Comparison of ENCODE assay signal across 8 mouse cellular contexts in genomic region chr19:57098241-57099093, GRCm38 (mm10).
DNase-seq lines count a peak whose midpoint lies in the region; ATAC-seq and TF ChIP-seq lines count a peak whose summit lies in the region.

No protein-coding gene starts in this region.

- TF ChIP-seq CTCF in liver, postnatal 0 days (IDR thresholded peaks at IDR 0.05; ENCODE audit: low read depth) = peak; percentile 33

- H3K27me3 ChIP-seq in intestine, embryonic 14.5 days (replicated peaks; ENCODE audit: control insufficient read depth, insufficient read depth, low read length) = no peaks in the 10 kb centered on the region
- H3K27me3 ChIP-seq in liver, postnatal 0 days (ENCODE audit: insufficient read depth, low read length) = no peaks in the 10 kb centered on the region

- DNase-seq in layer of hippocampus, adult 18-20 months (ENCODE audit: low spot score in 2 of 2) = peak; percentile 62 to 72
- no peak for DNase-seq in layer of hippocampus, postnatal 25 days (ENCODE audit: extremely low spot score in 1 of 2, low spot score in 1 of 2)
- DNase-seq in cerebellum, adult 11 months = peak; percentile 67
- peak; percentile 33 to 35 for DNase-seq in frontal cortex, postnatal 14 days (ENCODE audit: low spot score in 2 of 2)
- DNase-seq in intestine, embryonic 14.5 days (ENCODE audit: low spot score) = no peak
- no peak for DNase-seq in liver, postnatal 0 days
- peak; percentile 31 for DNase-seq in testis, postnatal 14 days (ENCODE audit: low spot score)
- no peak for DNase-seq in thymus, adult 18-20 months

- no peak for TF ChIP-seq EP300 in liver, postnatal 0 days (IDR thresholded peaks at IDR 0.05; ENCODE audit: low read depth)

- H3K9ac ChIP-seq in intestine, embryonic 14.5 days (ENCODE audit: low read length) = no peak overlapping the region
- H3K9ac ChIP-seq in liver, postnatal 0 days (replicated peaks) = no peak overlapping the region

- H3K27ac ChIP-seq in intestine, embryonic 14.5 days (ENCODE audit: low read depth) = peak overlapping the region; percentile 59; the same call in 1 of the 2 replicates
- H3K27ac ChIP-seq in liver, postnatal 0 days (ENCODE audit: low read depth) = peak overlapping the region; percentile 85

- 59% methylated on average over 14 of the region's 14 CpGs for WGBS in intestine, embryonic 14.5 days
- WGBS in liver, postnatal 0 days (ENCODE audit: insufficient replicate concordance) = 55% methylated on average over 14 of the region's 14 CpGs

- H3K9me3 ChIP-seq in intestine, embryonic 14.5 days (ENCODE audit: control insufficient read depth, low read length) = no peaks in the 10 kb centered on the region
- H3K9me3 ChIP-seq in liver, postnatal 0 days (ENCODE audit: low read length) = no peaks in the 10 kb centered on the region

- H3K4me2 ChIP-seq in intestine, embryonic 14.5 days (ENCODE audit: low read length) = no peak overlapping the region
- H3K4me2 ChIP-seq in liver, postnatal 0 days (ENCODE audit: low read depth, low read length) = no peak overlapping the region

- H3K36me3 ChIP-seq in intestine, embryonic 14.5 days (ENCODE audit: control insufficient read depth, insufficient read depth, low read length) = no peaks in the 10 kb centered on the region
- H3K36me3 ChIP-seq in liver, postnatal 0 days (replicated peaks; ENCODE audit: insufficient read depth, low read length) = no peaks in the 10 kb centered on the region

- H3K4me1 ChIP-seq in intestine, embryonic 14.5 days (replicated peaks; ENCODE audit: control insufficient read depth, insufficient read depth, low read length) = peaks cover 26% of the 10 kb centered on the region
- 0 out of 2 replicates have a peak, but pooled peaks cover 5% of the 10 kb centered on the region for H3K4me1 ChIP-seq in liver, postnatal 0 days (ENCODE audit: insufficient read depth)

- 0 out of 2 replicates have a peak, but pooled peaks have one; percentile 55 for ATAC-seq in intestine, embryonic 14.5 days (replicated peaks; ENCODE audit: low FRiP score, low TSS enrichment, low read depth)
- ATAC-seq in liver, postnatal 0 days = peak; percentile 81

- no peak overlapping the region for H3K4me3 ChIP-seq in intestine, embryonic 14.5 days (ENCODE audit: low read depth, low read length)
- H3K4me3 ChIP-seq in liver, postnatal 0 days (ENCODE audit: low read depth, low read length) = no peak overlapping the region

Comparison
In these comparisons a context has a peak if more than half of its experiments do, and no peak if none do; other contexts are left out.
1. DNase-seq: peak in layer of hippocampus, adult 18-20 months (2 of 2), cerebellum, adult 11 months (single experiment), frontal cortex, postnatal 14 days (2 of 2) and testis, postnatal 14 days (single experiment); none in layer of hippocampus, postnatal 25 days (0 of 2), intestine, embryonic 14.5 days (single experiment), liver, postnatal 0 days (single experiment) and thymus, adult 18-20 months (0 of 2).